Mouse (Mus musculus): ENCODE data around the gene Phb. TPM values are rescaled to one million over a fixed set of nuclear protein-coding genes. Genes with fewer than 3 reads are reported as not detected.

Gene Phb
- 51.4 TPM for total RNA-seq (2023)

DNA sequence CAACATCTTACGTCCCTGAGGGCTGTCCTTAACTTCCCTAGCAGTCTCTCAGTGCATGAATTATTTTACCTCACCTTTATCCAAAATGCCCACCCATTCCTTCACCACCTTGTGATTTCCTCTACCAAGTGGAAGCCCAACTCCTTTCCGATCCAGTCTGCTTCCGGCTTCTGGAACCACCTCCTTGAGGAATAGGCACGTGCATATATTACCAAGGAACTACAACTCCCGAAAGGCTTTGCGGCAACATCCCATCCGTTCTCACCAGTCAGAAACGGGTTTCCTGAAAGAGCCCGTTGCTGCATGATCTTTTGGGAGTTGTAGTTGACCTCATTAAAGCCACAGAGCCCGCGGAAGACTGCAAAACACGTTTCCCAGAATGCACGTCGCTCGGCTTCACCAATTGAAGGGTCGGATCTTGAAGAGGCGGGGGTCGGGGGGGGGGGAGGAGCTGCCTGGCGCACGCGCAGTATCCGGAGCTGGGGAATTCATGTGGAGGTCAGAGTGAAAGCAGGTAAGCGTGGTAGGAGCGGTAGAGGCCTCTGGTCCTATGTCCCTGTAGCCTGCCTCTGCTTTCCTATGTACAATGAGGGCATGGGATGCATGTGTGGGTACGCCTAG, at the start of gene Phb:
Gene Phb (plus strand): TSS at position 429 of the 621 bp plus-strand sequence.

GRCm38 (mm10) chr11:95712563-95713224, 45.9 kb downstream of the Phb start, which contains the start of gene Zfp652:
TSS of gene Zfp652 (plus strand) at chr11:95712673.

GRCm38 (mm10) chr11:95723287-95723686, 56.5 kb downstream of the Phb start, which contains the start of gene B130006D01Rik:
TSS of gene B130006D01Rik (plus strand) at chr11:95723587.

Other genes starting within 250 kb of the Phb start
- not detected for gene Nxph3, start 152.4 kb upstream of the Phb start, total RNA-seq (2023)
- not detected for gene Ngfr, start 79.2 kb upstream of the Phb start, total RNA-seq (2023)
- gene Zfp652, start 45.7 kb downstream of the Phb start, total RNA-seq (2023): 68.0 TPM
- 3.9 TPM for gene B130006D01Rik, start 56.6 kb downstream of the Phb start, total RNA-seq (2023)
- gene Phospho1, start 157.5 kb downstream of the Phb start, total RNA-seq (2023): 1.2 TPM
- gene Gngt2, start 170.3 kb downstream of the Phb start, total RNA-seq (2023): 22.9 TPM
- gene Abi3, start 175.5 kb downstream of the Phb start, total RNA-seq (2023): 41.3 TPM
- not detected for gene B4galnt2, start 247.9 kb downstream of the Phb start, total RNA-seq (2023)